Mouse (Mus musculus): ENCODE results near the gene Ddx20. TPM values are rescaled to one million over a fixed set of nuclear protein-coding genes. Genes with fewer than 3 reads are reported as not detected.
"Not testable (repeated sequence)": the region's sequence is repeated elsewhere in the genome, so short reads cannot be mapped to it uniquely, and the experiment has no call there.

The Ddx20 gene
- total RNA-seq, 2 experiments from 2014 or later: 12.6 to 14.4 TPM

- DNase-seq (ENCODE audit: low spot score in 2 of 2): peak; percentile 63 to 79
Observed at GRCm38 (mm10) chr3:105706366-105707020, 19.1 kb upstream of the Ddx20 start.

GRCm38 (mm10) chr3:105705561-105705960, 18.2 kb upstream of the Ddx20 start:
- no peak for DNase-seq (ENCODE audit: low spot score in 2 of 2)

- peak; percentile 87 to 94 for DNase-seq (ENCODE audit: low spot score in 2 of 2)
Observed at GRCm38 (mm10) chr3:105705061-105705549, 17.7 kb upstream of the Ddx20 start.

- DNase-seq (ENCODE audit: low spot score in 2 of 2): peak; percentile 78 to 89
Observed at GRCm38 (mm10) chr3:105704031-105705008, 16.9 kb upstream of the Ddx20 start, which contains the start of gene Inka2. Inka2 (plus strand) TSS chr3:105704599.

- no peak for DNase-seq (ENCODE audit: low spot score in 2 of 2)
Observed at GRCm38 (mm10) chr3:105703571-105703970, 16.2 kb upstream of the Ddx20 start.

- DNase-seq (ENCODE audit: low spot score in 2 of 2): no peak
Observed at GRCm38 (mm10) chr3:105701399-105701798, 14.0 kb upstream of the Ddx20 start.

- DNase-seq (ENCODE audit: low spot score in 2 of 2): not testable (repeated sequence)
Observed at GRCm38 (mm10) chr3:105700786-105701185, 13.4 kb upstream of the Ddx20 start.

GRCm38 (mm10) chr3:105699241-105699933, 12.0 kb upstream of the Ddx20 start:
- no peak for DNase-seq (ENCODE audit: low spot score in 2 of 2)

GRCm38 (mm10) chr3:105698311-105698710, 10.9 kb upstream of the Ddx20 start:
- no peak for DNase-seq (ENCODE audit: low spot score in 2 of 2)

- no peak for DNase-seq (ENCODE audit: low spot score in 2 of 2)
Observed at GRCm38 (mm10) chr3:105697148-105697441, 9.7 kb upstream of the Ddx20 start.

GRCm38 (mm10) chr3:105696387-105697147, 9.2 kb upstream of the Ddx20 start:
- DNase-seq (ENCODE audit: low spot score in 2 of 2): peak in 1 of 2 experiments; percentile 42

GRCm38 (mm10) chr3:105695476-105696386, 8.4 kb upstream of the Ddx20 start:
- DNase-seq (ENCODE audit: low spot score in 2 of 2): peak in 1 of 2 experiments; percentile 34

GRCm38 (mm10) chr3:105693327-105694080, 6.1 kb upstream of the Ddx20 start:
- DNase-seq (ENCODE audit: low spot score in 2 of 2): peak; percentile 81 to 88

GRCm38 (mm10) chr3:105688536-105688935, 1.2 kb upstream of the Ddx20 start:
- DNase-seq (ENCODE audit: low spot score in 2 of 2): no peak

GRCm38 (mm10) chr3:105686394-105687323, 715 bp downstream of the Ddx20 start:
- no peak for DNase-seq (ENCODE audit: low spot score in 2 of 2)

- no peak for DNase-seq (ENCODE audit: low spot score in 2 of 2)
Observed at GRCm38 (mm10) chr3:105680346-105680745, 7.0 kb downstream of the Ddx20 start.

GRCm38 (mm10) chr3:105675932-105676331, 11.4 kb downstream of the Ddx20 start:
- DNase-seq (ENCODE audit: low spot score in 2 of 2): no peak

Measured in left cerebral cortex, adult 18-20 months (tissue).